Mouse (Mus musculus) embryonic stem cell, embryonic (primary cell): ENCODE data around the gene Slc26a8.

Source experiments
- CTCF ChIA-PET, 4 experiments: fragments of 300-600 bp in 2 of 4; fragments of 350-600 bp in 2 of 4; sonication (Branson Sonifier 250); formaldehyde crosslinking; loops; one replicate each; lab custom pipeline; 2022; ENCODE audit warnings: inconsistent platforms in 2 of 4; lab: Charles Lee
- POLR2A ChIA-PET, 4 experiments: fragments of 300-600 bp in 2 of 4; fragments of 350-600 bp in 2 of 4; sonication (Branson Sonifier 250); formaldehyde crosslinking; loops; one replicate each; lab custom pipeline; 2022; ENCODE audit warnings: antibody characterized with exemption in 4 of 4, inconsistent platforms in 1 of 4; lab: Charles Lee

Slc26a8 gene

DNA sequence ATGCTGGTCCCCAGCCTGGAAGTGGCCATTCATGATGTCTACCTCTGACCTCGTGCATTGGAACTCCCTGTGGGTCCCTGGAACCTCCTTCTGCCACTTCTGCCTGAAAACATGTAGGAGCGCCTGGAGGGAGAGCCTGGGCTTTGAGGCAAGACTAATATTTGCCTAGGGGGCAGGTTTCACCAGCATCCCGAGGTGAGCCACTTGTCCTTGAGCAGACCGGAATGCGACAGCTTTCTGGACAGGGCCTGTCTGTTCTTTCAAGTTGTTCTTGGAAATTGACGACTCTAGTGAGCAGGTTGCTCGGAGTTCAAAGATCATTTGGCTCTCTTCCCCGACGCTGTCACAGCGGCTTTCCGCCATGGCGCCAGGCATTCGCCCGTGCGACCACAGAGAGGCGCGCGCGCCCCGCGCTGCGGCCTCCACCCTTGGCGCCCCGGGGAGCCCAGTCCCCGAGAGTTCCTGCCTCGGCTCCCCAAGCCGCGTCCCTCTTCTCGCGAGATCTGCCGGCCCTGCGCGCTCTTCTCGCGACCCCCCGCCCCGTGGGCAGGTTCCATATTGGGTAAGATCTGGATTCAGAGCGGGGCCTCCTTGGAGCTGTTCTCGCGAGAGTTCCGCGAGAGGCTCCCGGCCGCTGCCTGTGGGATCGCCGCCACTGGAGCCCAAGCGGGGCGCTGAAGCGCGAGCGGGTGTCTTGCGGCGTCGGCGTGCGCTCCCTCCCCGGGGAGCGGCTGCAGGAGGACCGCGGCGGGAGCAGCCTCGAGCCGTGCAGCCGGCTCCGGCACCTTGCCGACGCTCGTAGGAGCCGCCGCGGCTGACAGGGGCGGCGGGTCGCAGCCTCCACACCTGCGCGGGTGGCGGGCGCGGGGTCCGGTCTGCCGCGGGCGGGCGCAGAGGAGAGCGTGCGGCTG is 998 bp upstream of the Slc26a8 start, which contains the start of gene Mapk14:
Mapk14 (plus strand) TSS at position 554 of the 911 bp plus-strand sequence.
- POLR2A ChIA-PET = interaction anchor here (0.5 to 10.8 kb wide), 51 partner anchors 8 to 781 kb away, joined by 3 to 131 read pairs (median 4); partner anchors contain the start of gene Stk38 (in 1 of the 4)
- CTCF ChIA-PET = interaction anchor here in 3 of 4 experiments (0.6 to 2.0 kb wide), 8 partner anchors 8 to 445 kb away, joined by 3 to 7 read pairs (median 4); no protein-coding TSS in a partner anchor

DNA sequence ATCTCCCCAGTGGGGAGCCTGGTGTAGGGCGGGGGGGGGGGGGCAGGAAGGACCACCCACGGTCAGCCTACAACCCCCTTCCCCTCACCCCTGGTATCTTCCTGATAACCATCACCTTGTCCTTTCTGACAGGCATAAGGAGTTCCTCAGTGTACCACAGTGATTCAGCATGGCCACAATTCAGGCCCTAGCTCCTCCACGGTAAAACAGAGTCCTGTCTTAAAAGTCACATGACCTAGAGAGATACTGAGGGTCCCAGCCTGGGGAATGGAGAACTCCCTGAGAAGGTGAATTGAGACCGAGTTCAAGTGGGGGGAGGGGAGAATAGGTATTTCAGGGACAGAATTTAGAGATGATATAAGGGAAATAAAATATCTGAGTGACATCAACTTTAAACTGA is 2.7 kb downstream of the Slc26a8 start:
- CTCF ChIA-PET = interaction anchor here in 2 of 4 experiments (0.6 to 0.7 kb wide), 2 partner anchors 17 to 305 kb away, joined by 3 to 5 read pairs; no protein-coding TSS in a partner anchor
- POLR2A ChIA-PET = interaction anchor here in 2 of 4 experiments (0.6 to 1.2 kb wide), 3 partner anchors 12 to 246 kb away, joined by 3 to 9 read pairs (median 4); no protein-coding TSS in a partner anchor

DNA sequence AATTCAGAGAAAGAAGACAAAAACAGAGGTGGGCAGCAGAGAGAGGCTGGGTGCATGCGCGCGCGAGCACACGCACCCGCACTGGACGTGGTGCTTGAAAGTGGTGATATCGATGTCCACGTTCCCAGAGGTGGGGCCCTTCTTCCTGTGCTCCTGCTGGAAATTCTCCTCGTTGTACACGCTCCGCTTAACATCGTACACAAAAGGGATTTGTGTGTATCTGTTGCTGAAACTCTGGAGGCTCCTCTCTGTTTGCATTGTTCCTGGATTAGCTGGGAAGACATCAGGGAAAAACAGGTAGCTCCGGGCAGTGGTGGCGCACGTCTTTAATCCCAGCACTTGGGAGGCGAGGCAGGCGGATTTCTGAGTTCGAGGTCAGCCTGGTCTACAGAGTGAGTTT is 5.4 kb downstream of the Slc26a8 start:
- CTCF ChIA-PET = no interaction called here
- POLR2A ChIA-PET = interaction anchor here in 2 of 4 experiments (1.3 to 1.8 kb wide), 2 partner anchors 13 to 26 kb away, joined by 3 to 6 read pairs; no protein-coding TSS in a partner anchor

DNA sequence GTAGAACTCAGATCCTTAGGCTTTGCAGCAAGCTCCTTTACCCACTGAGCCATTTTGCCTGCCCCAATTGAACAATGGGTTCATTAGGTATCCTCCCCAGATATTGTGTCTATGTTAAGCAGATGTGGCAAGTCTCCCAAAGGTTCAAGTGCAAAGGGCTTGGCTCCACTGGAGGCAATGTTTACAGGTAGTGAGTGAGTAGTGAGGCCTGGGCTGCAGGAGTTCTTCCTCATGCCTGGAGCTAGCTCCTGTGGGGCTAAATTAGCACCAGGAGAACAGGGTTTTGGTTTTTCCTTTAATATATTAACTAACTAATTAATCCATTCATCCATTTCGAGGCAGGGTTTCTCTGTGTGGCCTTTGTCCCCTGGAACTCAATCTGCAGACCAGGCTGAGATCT is 6.4 kb downstream of the Slc26a8 start:
- ChIA-PET CTCF (no interaction called here), POLR2A (interaction anchor here in 3 of 4 experiments (1.3 to 1.9 kb wide), 3 partner anchors 9 to 305 kb away, joined by 3 to 11 read pairs (median 6); partner anchors contain the start of gene Mapk14 (in 1 of the 3))

DNA sequence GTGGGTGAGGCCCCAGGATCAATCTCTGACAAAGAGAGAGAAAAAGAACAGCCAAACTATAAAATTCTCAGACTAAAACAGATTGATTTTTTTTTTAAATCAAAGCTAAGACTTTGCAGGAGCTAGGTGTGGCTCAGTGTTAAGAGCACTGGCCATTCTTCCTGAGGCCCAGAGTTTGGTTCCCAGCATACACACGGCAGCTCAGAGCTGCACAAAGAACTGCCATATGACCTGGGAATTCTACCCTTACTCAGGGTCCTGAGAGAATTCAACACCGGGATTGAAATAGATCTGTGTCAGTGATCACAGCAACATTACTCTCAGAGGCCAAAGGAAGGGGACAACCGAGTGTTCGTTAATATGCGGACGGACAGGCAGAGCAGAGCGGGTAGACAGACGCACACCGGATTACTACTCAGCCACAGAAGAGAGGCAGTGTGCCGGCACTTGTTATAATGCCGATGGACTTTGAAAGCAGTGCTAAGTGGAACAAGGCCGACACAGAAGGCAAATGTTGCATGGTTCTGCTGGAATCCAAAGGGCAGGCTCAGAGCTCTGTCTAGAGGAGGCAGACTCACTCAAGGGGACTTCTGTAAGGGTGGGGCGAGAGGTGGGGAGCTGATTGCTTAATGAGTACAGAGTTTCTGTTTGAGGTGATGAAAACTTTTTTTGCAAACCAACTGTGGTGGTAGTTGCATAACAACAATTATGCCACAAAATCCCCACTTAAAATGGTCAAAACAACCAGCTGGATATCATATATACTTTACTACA is 7.5 kb downstream of the Slc26a8 start:
- ChIA-PET CTCF (interaction anchor here in 2 of 4 experiments (0.6 to 1.2 kb wide), 5 partner anchors 9 to 173 kb away, joined by 3 to 7 read pairs (median 4); partner anchors contain the start of gene Mapk14 (in 1 of the 2)), POLR2A (interaction anchor here in 3 of 4 experiments (0.6 to 1.9 kb wide), 10 partner anchors 9 to 350 kb away, joined by 3 to 11 read pairs (median 5); partner anchors contain the start of genes Mapk14 (in 2 of the 3) and Srsf3 (in 1 of the 3))

DNA sequence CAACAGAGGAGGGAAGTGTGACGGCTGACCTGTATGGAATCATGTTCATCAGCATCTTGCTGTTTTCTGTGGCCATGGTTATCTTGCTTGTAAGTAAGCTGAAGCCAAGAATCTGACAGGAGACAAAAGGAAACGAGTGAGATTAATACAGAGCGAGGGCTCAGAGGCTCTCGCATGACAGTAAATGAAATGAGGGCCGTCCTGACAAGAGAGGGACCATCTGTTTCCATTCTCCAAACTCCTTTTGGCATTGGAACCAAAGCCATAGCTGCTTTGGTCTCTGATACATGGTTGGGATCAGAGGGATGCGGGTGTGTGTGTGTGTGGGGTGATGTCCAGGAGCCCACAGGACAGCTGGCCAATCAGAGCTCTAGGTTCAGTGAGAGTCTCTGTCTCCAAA is 30.5 kb downstream of the Slc26a8 start:
- POLR2A ChIA-PET = interaction anchor here in 1 of 4 experiments (1.3 to 1.6 kb wide), 3 partner anchors 22 to 65 kb away, joined by 3 to 7 read pairs (median 4); no protein-coding TSS in a partner anchor
- CTCF ChIA-PET = interaction anchor here in 1 of 4 experiments (2.1 kb wide), 1 partner anchor 31 kb away, joined by 5 read pairs; no protein-coding TSS in a partner anchor

DNA sequence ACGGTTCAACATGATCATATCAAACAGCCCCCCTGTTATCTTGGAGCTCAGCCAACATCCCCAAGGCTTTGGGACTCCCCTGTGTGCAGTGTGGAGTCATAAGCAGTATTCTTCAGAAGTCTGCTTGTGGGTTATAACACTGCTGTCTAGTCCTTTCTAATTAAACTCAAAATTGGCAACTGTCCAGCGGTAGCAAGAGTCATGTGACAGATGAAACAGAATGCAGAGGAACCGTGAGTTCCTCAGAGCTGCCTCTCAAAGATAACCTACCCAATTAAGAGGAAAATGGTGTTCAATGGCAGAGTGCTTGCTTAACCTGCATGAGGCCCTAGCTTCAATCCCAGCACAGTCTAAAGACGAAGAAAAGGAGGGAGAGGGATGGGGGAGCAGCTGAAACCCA is 32.1 kb downstream of the Slc26a8 start:
- ChIA-PET CTCF (interaction anchor here in 1 of 4 experiments (1.5 kb wide), 1 partner anchor 119 kb away, joined by 3 read pairs; no protein-coding TSS in a partner anchor), POLR2A (interaction anchor here in 2 of 4 experiments (0.6 to 1.3 kb wide), 3 partner anchors 20 to 341 kb away, joined by 3 to 4 read pairs (median 3); no protein-coding TSS in a partner anchor)

DNA sequence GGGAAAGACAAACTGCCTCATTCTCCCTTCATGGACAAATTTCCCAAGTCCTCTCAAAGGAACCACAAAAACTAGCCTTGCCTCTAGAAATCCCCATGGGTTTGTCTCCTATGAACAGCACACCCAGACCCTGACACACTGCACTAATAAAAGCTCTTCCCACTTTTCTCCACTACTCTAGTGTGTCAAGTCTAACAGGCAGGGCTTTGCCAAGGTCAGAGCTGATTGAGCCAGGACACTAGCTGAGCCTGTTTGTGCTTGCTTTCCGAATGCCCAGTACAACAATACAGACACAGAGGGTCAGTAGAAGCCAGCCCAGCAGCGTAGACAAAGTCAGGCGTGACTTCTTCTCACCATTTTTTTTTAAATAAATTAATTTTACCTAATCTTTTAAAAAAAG is 39.8 kb downstream of the Slc26a8 start:
- ChIA-PET CTCF (interaction anchor here in 2 of 4 experiments (0.7 to 1.1 kb wide), 3 partner anchors 58 to 277 kb away, joined by 3 to 5 read pairs (median 3); no protein-coding TSS in a partner anchor), POLR2A (interaction anchor here in 1 of 4 experiments (0.6 kb wide), 1 partner anchor 29 kb away, joined by 5 read pairs; no protein-coding TSS in a partner anchor)

DNA sequence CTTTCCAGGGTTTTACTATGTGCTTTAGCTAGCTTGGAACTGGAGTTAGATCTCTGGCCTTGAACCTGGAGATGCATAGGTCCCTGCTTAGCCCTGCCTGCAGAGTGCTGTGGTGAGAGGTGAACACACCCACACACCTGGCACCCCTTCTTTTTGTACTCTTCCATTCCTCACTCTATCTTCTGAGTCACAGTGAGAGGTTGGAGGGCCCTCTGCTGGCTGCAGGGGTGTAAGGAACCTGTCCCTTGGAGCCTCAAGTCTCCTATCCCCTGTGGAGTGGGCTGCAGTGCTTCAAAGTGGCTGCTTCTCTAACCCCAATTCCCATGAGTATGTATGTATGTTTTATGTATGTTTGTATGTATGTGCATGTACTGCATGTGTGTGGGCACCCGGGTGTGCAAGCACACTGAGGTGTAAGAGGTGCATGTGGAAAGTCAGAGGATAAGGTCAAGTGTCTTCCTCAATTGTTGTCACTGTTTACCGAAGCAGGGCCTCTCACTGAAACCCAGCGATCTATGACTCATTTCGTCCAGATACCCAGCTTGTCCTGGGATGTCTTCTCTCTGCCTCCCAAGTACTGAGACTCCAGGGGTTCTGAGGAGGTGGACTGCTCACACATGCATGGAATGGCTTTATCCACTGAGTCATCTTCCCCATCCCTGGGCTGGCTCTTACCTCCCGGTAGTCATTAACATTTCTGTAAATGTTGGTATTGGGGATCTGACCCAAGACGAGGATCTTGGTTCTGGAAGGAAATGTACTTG is 41.2 kb downstream of the Slc26a8 start:
- ChIA-PET CTCF (interaction anchor here in 3 of 4 experiments (0.6 to 1.0 kb wide), 4 partner anchors 21 to 305 kb away, joined by 3 to 4 read pairs (median 4); no protein-coding TSS in a partner anchor), POLR2A (interaction anchor here in 2 of 4 experiments (0.5 to 0.8 kb wide), 2 partner anchors 26 to 55 kb away, joined by 3 to 4 read pairs; no protein-coding TSS in a partner anchor)

DNA sequence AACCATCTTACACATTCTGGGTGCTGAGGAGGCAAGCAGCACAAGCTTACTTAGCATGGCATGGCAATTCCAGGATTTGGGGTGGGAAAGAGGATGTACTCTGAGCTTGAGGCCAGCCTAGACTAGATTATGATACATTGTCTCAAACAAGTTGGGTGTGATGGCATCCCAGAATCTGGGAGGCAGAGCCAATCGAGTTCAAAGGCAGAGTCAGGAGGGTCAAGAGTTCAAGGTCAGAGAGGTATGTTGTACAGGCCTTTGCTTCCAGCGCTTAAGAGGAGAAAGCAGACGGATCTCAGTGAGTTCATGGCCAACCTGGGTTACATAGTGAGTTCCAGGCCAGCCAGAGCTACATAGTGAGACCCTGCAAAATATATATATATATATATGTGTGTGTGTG is 43.8 kb downstream of the Slc26a8 start:
- POLR2A ChIA-PET = interaction anchor here in 3 of 4 experiments (0.5 to 1.9 kb wide), 10 partner anchors 13 to 369 kb away, joined by 3 to 5 read pairs (median 3); partner anchors contain the start of gene Srpk1 (in 2 of the 3)
- CTCF ChIA-PET = interaction anchor here (0.5 to 0.9 kb wide), 4 partner anchors 107 to 392 kb away, joined by 3 to 9 read pairs (median 4); no protein-coding TSS in a partner anchor

DNA sequence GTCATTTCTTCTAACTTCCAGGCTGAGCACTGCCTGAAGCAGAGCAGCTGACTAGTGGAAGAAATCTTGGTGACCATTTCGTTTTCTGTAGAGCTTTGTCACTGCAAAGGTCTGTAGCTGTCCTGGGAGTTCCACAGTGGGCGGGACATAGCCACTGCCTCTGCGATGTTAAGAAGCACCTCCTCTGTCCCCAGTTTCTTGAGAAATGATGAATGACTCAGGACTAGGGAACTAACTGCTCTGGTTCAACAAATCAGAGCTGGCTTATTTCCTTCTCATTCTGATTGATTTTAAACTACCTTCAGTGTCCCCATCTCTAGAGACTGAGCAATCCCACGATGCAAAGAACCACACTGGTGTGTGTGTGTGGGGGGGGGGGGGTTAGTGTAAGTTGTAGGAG is 45.9 kb downstream of the Slc26a8 start:
- CTCF ChIA-PET = interaction anchor here in 3 of 4 experiments (0.7 to 1.8 kb wide), 7 partner anchors 8 to 231 kb away, joined by 3 to 11 read pairs (median 3); no protein-coding TSS in a partner anchor
- POLR2A ChIA-PET = interaction anchor here in 3 of 4 experiments (0.7 to 2.0 kb wide), 11 partner anchors 13 to 107 kb away, joined by 3 to 6 read pairs (median 4); partner anchors contain the start of gene Srpk1 (in 2 of the 3)

DNA sequence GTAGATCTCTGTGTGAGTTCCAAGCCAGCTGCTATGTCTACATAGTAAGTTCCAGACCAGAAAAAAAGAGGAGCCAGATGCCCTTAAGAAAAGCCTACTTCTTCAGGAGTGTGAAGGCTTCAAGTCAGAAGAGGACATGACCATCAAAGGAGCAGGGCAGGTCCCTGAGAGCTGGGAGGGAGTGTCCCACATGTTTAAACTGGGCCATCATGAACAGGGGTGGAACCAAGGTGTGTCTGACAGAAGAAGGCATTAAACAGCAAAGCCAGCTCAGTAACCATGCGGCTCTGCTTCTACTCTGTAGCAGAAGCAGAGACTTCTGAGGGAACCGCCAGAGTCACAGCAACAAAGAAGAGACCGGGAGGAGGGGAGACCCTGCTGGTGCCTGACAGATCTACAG is 46.3 kb downstream of the Slc26a8 start:
- ChIA-PET POLR2A (interaction anchor here in 3 of 4 experiments (0.6 to 2.0 kb wide), 9 partner anchors 13 to 63 kb away, joined by 3 to 6 read pairs (median 4); partner anchors contain the start of gene Srpk1 (in 2 of the 3)), CTCF (interaction anchor here in 2 of 4 experiments (0.9 to 1.8 kb wide), 5 partner anchors 9 to 232 kb away, joined by 3 to 11 read pairs (median 3); no protein-coding TSS in a partner anchor)

DNA sequence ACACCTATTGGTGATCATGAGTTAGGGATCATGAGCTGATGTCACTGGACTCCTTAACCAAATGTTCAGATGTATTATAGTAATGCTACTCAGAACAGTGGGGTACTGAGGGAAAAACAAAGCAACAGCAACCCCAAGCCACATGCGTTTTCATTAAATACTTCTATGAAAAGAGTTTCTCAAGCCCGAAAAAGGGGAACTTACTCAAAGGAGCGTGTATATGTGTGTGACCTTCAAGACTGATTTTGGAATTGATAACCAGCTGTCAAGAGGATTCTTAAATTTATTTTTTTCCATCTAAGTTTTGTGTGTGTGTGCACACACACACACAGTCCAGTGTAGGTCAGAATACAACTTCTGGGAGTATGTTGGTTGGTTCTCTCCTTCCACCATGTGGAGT is 49.9 kb downstream of the Slc26a8 start:
- CTCF ChIA-PET = interaction anchor here in 1 of 4 experiments (0.6 kb wide), 1 partner anchor 22 kb away, joined by 4 read pairs; no protein-coding TSS in a partner anchor
- POLR2A ChIA-PET = interaction anchor here in 2 of 4 experiments (1.0 to 1.8 kb wide), 5 partner anchors 9 to 96 kb away, joined by 3 to 6 read pairs (median 4); no protein-coding TSS in a partner anchor

DNA sequence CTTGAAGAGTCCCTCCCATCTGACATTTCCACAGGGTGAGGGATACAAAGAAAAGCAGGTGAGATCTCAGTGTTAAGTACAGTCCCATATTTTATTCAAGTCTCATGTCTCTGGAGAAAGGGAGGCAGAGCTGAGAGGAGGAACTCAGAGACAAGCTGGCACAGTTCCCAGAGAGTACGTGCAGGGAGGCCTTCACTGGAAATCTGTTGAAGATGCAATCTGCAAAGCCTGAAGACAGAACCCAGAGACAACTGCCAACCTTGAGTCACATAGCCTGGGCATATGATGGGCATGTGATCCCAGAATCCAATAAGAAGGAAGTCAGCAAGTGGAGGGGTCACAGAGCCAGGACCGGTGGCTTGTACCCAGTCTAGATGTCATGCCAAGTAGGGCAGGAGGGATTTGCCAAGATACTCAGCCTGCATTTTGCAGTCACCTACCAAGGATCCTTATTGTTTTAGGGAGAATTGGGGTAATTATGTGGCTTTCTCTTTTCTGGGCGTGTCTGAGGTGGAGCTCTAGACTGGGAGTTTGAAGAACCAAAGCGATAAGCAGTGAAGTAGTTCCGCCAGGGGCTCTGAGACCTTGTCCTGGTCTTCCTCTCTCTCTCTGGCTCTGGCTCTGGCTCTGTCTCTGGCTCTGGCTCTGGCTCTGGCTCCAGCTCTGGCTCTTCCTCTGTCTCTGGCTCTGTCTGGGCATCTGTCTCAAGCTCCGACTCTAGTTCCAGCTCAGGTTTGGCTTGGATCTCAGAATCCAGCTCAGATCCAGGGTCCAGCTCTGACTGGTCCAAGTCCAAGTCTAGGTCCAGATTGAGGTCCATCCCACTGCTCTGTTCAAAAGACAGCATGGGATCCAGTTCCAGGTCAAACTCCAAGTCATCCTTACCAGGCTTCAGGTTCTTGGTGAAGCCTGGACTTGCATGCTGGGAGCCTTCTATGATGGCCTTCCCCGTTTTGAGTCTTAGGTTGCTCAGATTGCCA is 52.0 kb downstream of the Slc26a8 start:
- ChIA-PET POLR2A (interaction anchor here in 2 of 4 experiments (0.8 to 2.0 kb wide), 8 partner anchors 10 to 44 kb away, joined by 3 to 6 read pairs (median 3); partner anchors contain the start of gene Srpk1 (in 1 of the 2)), CTCF (interaction anchor here in 1 of 4 experiments (1.0 kb wide), 1 partner anchor 43 kb away, joined by 4 read pairs; no protein-coding TSS in a partner anchor)
